Mouse (Mus musculus) cerebellum, adult 2 months (tissue): ENCODE measurements around the gene Gm3435. TPM values are rescaled to one million over a fixed set of nuclear protein-coding genes. Genes with fewer than 3 reads are reported as not detected.
"Not testable (repeated sequence)": the region's sequence is repeated elsewhere in the genome, so short reads cannot be mapped to it uniquely, and the experiment has no call there.

Experiments
- DNase-seq, 2 experiments: peaks; one replicate each; pipeline ENCODE4 v3.0.0; 2021
- H3K27ac ChIP-seq: fragments of 200-500 bp; 2 replicates; pipeline ENCODE4 v1.5.1; 2012; ENCODE audit warnings: low read length, control low read depth, inconsistent platforms; ENCODE audit not compliant: insufficient read depth
- H3K27me3 ChIP-seq: fragments of 200-500 bp; 2 replicates; pipeline ENCODE4 v1.6.1; 2012; ENCODE audit warnings: inconsistent platforms, mild to moderate bottlenecking, low read length, moderate library complexity; ENCODE audit not compliant: control insufficient read depth, insufficient read depth
- H3K4me1 ChIP-seq: fragments of 200-500 bp; 2 replicates; pipeline ENCODE4 v1.6.1; 2011; ENCODE audit warnings: low read length; ENCODE audit not compliant: control insufficient read depth, insufficient read depth
- H3K4me3 ChIP-seq: fragments of 200-500 bp; replicated peaks from 2 replicates; pipeline ENCODE3; 2011; ENCODE audit warnings: mild to moderate bottlenecking, low read depth, low read length, control low read depth; ENCODE audit not compliant: insufficient read depth
- CTCF ChIP-seq: fragments of 200-500 bp; IDR thresholded peaks from 2 replicates; pipeline ENCODE4 v1.5.1; 2011; ENCODE audit warnings: low read depth, mild to moderate bottlenecking, control low read depth, low read length, moderate library complexity, borderline replicate concordance; ENCODE audit not compliant: insufficient read depth
- POLR2A ChIP-seq: fragments of 200-500 bp; IDR thresholded peaks from 2 replicates; pipeline ENCODE4 v1.6.1; 2011; ENCODE audit warnings: low read length, control low read depth, borderline replicate concordance; ENCODE audit not compliant: insufficient read depth
- WGBS: fragments of 180-500 bp; shearing (Covaris S2); methylation state at CpG from one replicate; pipeline ENCODE4 v1.1.7; 2018; 5-methylcytosine and 5-hydroxymethylcytosine counted together
- polyA plus RNA-seq: library from polyadenylated mRNA; depleted of rRNA; stranded (reverse); fragments of >200 nt; gene quantifications from 2 replicates; pipeline ENCODE4 v1.2.3, GENCODE M21; 2012; rRNA removed

The Gm3435 gene
- polyA plus RNA-seq, result 12.3 and 12.8 TPM in 2 replicates

GRCm38 (mm10) chr17:15009706-15010413, at the start of gene Gm3435:
Gm3435 (plus strand) TSS chr17:15010176.
- H3K27me3 ChIP-seq, H3K27ac ChIP-seq, DNase-seq, H3K4me1 ChIP-seq, H3K4me3 ChIP-seq: not testable (repeated sequence)
- no CpG with 5 or more reads among the region's 60 CpGs for WGBS

GRCm38 (mm10) chr17:14960520-14960919, 49.5 kb upstream of the Gm3435 start:
- under 1% methylated on average over 19 of the region's 23 CpGs for WGBS
- Histone ChIP-seq H3K27me3 (no peaks in the 10 kb centered on the region; the same call in 1 of the 2 replicates), H3K27ac (no peak overlapping the region), H3K4me1 (peaks cover 3% of the 10 kb centered on the region), H3K4me3 (peak overlapping the region; percentile 61)
- TF ChIP-seq CTCF (no peak), POLR2A (no peak)
- peak; percentile 32 to 33 for DNase-seq

- DNase-seq, result peak; percentile 43 to 54
- WGBS, result 18% methylated on average over 62 of the region's 100 CpGs
- not testable (repeated sequence) for H3K4me1 ChIP-seq, H3K27me3 ChIP-seq, H3K27ac ChIP-seq
- H3K4me3 ChIP-seq, result peak within 1 kb of the TSS; percentile 61
Observed at GRCm38 (mm10) chr17:14960951-14961556, 48.9 kb upstream of the Gm3435 start, which contains the start of gene Phf10. Phf10 (minus strand) TSS chr17:14961273.

GRCm38 (mm10) chr17:14961557-14962154, 48.3 kb upstream of the Gm3435 start:
- H3K4me1 ChIP-seq, H3K27me3 ChIP-seq, H3K27ac ChIP-seq, H3K4me3 ChIP-seq, DNase-seq: not testable (repeated sequence)
- WGBS, result no CpG with 5 or more reads among the region's 44 CpGs

GRCm38 (mm10) chr17:14968373-14968913, 41.5 kb upstream of the Gm3435 start:
- whole genome bisulfite sequencing, result no CpG with 5 or more reads among the region's 6 CpGs
- not testable (repeated sequence) for H3K27ac ChIP-seq, DNase-seq, H3K4me3 ChIP-seq, H3K4me1 ChIP-seq, H3K27me3 ChIP-seq

GRCm38 (mm10) chr17:14977718-14978361, 32.1 kb upstream of the Gm3435 start:
- WGBS, result 0% methylated on average over 4 of the region's 7 CpGs
- not testable (repeated sequence) for H3K27me3 ChIP-seq, H3K4me3 ChIP-seq, H3K4me1 ChIP-seq, DNase-seq, H3K27ac ChIP-seq

- DNase-seq, H3K4me3 ChIP-seq, H3K4me1 ChIP-seq, H3K27me3 ChIP-seq, H3K27ac ChIP-seq: not testable (repeated sequence)
- WGBS, result no CpG with 5 or more reads among the region's 60 CpGs
Observed at GRCm38 (mm10) chr17:14978362-14979038, 31.5 kb upstream of the Gm3435 start, which contains the start of the genes 9030025P20Rik and Gm3417. 9030025P20Rik (plus strand) TSS chr17:14978468. Gm3417 (minus strand) TSS chr17:14978790.

GRCm38 (mm10) chr17:14990116-14990702, 19.8 kb upstream of the Gm3435 start:
- DNase-seq, H3K4me3 ChIP-seq, H3K4me1 ChIP-seq, H3K27ac ChIP-seq, H3K27me3 ChIP-seq: not testable (repeated sequence)
- WGBS, result 79% methylated on average over 4 of the region's 5 CpGs

GRCm38 (mm10) chr17:14992522-14993138, 17.3 kb upstream of the Gm3435 start:
- H3K27me3 ChIP-seq, H3K4me1 ChIP-seq, DNase-seq, H3K4me3 ChIP-seq, H3K27ac ChIP-seq: not testable (repeated sequence)
- WGBS, result no CpG with 5 or more reads among the region's 98 CpGs

- WGBS, result no CpG with 5 or more reads among the region's 47 CpGs
- H3K4me3 ChIP-seq, H3K4me1 ChIP-seq, H3K27me3 ChIP-seq, DNase-seq, H3K27ac ChIP-seq: not testable (repeated sequence)
Observed at GRCm38 (mm10) chr17:14993139-14993832, 16.7 kb upstream of the Gm3435 start.
